Mouse (Mus musculus) forebrain, embryonic 15.5 days (tissue): ENCODE data around the gene Kdsr. TPM values are rescaled to one million over a fixed set of nuclear protein-coding genes. Genes with fewer than 3 reads are reported as not detected.

ENCODE experiments used
- ATAC-seq: fragments of 200-750 bp; cut with Nextera tagmentation; replicated peaks from 2 replicates; pipeline ENCODE4 v1.8.0; 2017; ENCODE audit warnings: mild to moderate bottlenecking, moderate TSS enrichment, moderate library complexity
- H3K27ac ChIP-seq: fragments of 300-500 bp; sonication (generic); replicated peaks from 2 replicates; pipeline ENCODE4 v1.5.1; 2015; ENCODE audit warnings: mild to moderate bottlenecking, inconsistent platforms
- H3K27me3 ChIP-seq: fragments of 300-500 bp; sonication (generic); 2 replicates; pipeline ENCODE4 v1.6.1; 2015; ENCODE audit warnings: inconsistent platforms
- H3K36me3 ChIP-seq: fragments of 300-500 bp; sonication (generic); 2 replicates; pipeline ENCODE4 v1.6.1; 2015; ENCODE audit warnings: mild to moderate bottlenecking, inconsistent platforms
- H3K4me1 ChIP-seq: fragments of 300-500 bp; sonication (generic); 2 replicates; pipeline ENCODE4 v1.6.1; 2015; ENCODE audit warnings: inconsistent platforms
- H3K4me2 ChIP-seq: fragments of 300-500 bp; sonication (generic); replicated peaks from 2 replicates; pipeline ENCODE4 v1.6.1; 2015; ENCODE audit warnings: mild to moderate bottlenecking, inconsistent platforms
- H3K4me3 ChIP-seq: fragments of 300-500 bp; sonication (generic); 2 replicates; pipeline ENCODE4 v1.5.1; 2015; ENCODE audit warnings: mild to moderate bottlenecking, inconsistent platforms
- H3K9ac ChIP-seq: fragments of 300-500 bp; sonication (generic); replicated peaks from 2 replicates; pipeline ENCODE4 v1.6.1; 2015; ENCODE audit warnings: mild to moderate bottlenecking, inconsistent platforms
- H3K9me3 ChIP-seq: fragments of 300-500 bp; sonication (generic); 2 replicates; pipeline ENCODE4 v1.6.1; 2016; ENCODE audit warnings: inconsistent platforms
- WGBS: fragments of 180-500 bp; shearing (Covaris S2); methylation state at CpG from one replicate; pipeline ENCODE4 v1.1.7; 2015; ENCODE audit warnings: mixed read lengths; 5-methylcytosine and 5-hydroxymethylcytosine counted together
- polyA plus RNA-seq: library from polyadenylated mRNA; unstranded; fragments of >200 nt; fragmentation: Nextera tagmentation; extraction: Ambion mirVana; gene quantifications from 2 replicates; pipeline ENCODE4 v1.2.1, GENCODE M21; 2015

Kdsr gene
- polyA plus RNA-seq, 1 experiment from 2014 or later, result 13.0 TPM

GRCm38 (mm10) chr1:106684546-106684945 is 75.0 kb downstream of the Kdsr start:
- no peak for ATAC-seq
- Histone ChIP-seq H3K4me3 (no peak overlapping the region), H3K4me2 (no peak overlapping the region), H3K9ac (no peak overlapping the region), H3K27ac (no peak overlapping the region), H3K4me1 (peaks cover 4% of the 10 kb centered on the region; the same call in 1 of the 2 replicates), H3K9me3 (no peaks in the 10 kb centered on the region), H3K36me3 (no peaks in the 10 kb centered on the region), H3K27me3 (no peaks in the 10 kb centered on the region)
- whole genome bisulfite sequencing, result 79% methylated on average over 3 of the region's 3 CpGs

GRCm38 (mm10) chr1:106682829-106683228 is 76.7 kb downstream of the Kdsr start:
- H3K9ac ChIP-seq, result no peak overlapping the region
- H3K27ac ChIP-seq, result no peak overlapping the region
- H3K4me2 ChIP-seq, result no peak overlapping the region
- ATAC-seq, result no peak
- peaks cover 4% of the 10 kb centered on the region; the same call in 1 of the 2 replicates for H3K4me1 ChIP-seq
- no peaks in the 10 kb centered on the region for H3K9me3 ChIP-seq
- H3K4me3 ChIP-seq, result no peak overlapping the region
- no peaks in the 10 kb centered on the region for H3K27me3 ChIP-seq
- H3K36me3 ChIP-seq, result no peaks in the 10 kb centered on the region
- WGBS, result 92% methylated on average over 3 of the region's 3 CpGs

- no peaks in the 10 kb centered on the region for H3K9me3 ChIP-seq
- no peak overlapping the region for H3K4me2 ChIP-seq
- H3K27me3 ChIP-seq, result no peaks in the 10 kb centered on the region
- no peak overlapping the region for H3K9ac ChIP-seq
- WGBS, result 84% methylated on average over 6 of the region's 6 CpGs
- no peaks in the 10 kb centered on the region for H3K36me3 ChIP-seq
- H3K27ac ChIP-seq, result no peak overlapping the region
- no peak for ATAC-seq
- H3K4me3 ChIP-seq, result no peak overlapping the region
- no peaks in the 10 kb centered on the region for H3K4me1 ChIP-seq
Measured at GRCm38 (mm10) chr1:106679800-106680515, 79.6 kb downstream of the Kdsr start.

- H3K9ac ChIP-seq, result no peak overlapping the region
- no peak overlapping the region for H3K4me2 ChIP-seq
- 81% methylated on average over 5 of the region's 5 CpGs for WGBS
- H3K27ac ChIP-seq, result no peak overlapping the region
- no peaks in the 10 kb centered on the region for H3K36me3 ChIP-seq
- no peak overlapping the region for H3K4me3 ChIP-seq
- no peaks in the 10 kb centered on the region for H3K9me3 ChIP-seq
- no peak for ATAC-seq
- H3K27me3 ChIP-seq, result no peaks in the 10 kb centered on the region
- H3K4me1 ChIP-seq, result no peaks in the 10 kb centered on the region
Measured at GRCm38 (mm10) chr1:106678060-106678478, 81.5 kb downstream of the Kdsr start.

Other genes starting within 250 kb of the Kdsr start
- gene Bcl2, start 45.5 kb downstream of the Kdsr start, polyA plus RNA-seq, result 13.2 and 15.3 TPM in 2 replicates
- gene Vps4b, start 37.0 kb upstream of the Kdsr start, polyA plus RNA-seq, result 44.8 and 49.0 TPM in 2 replicates
- gene Serpinb5, start 101.4 kb upstream of the Kdsr start, polyA plus RNA-seq, result not detected in 2 replicates
- gene Serpinb12, start 174.7 kb upstream of the Kdsr start, polyA plus RNA-seq, result not detected in 2 replicates
- not detected in 2 replicates for gene Serpinb13, start 221.3 kb upstream of the Kdsr start, polyA plus RNA-seq